Mouse (Mus musculus): ENCODE results near the gene Dzip1l. TPM values are rescaled to one million over a fixed set of nuclear protein-coding genes. Genes with fewer than 3 reads are reported as not detected.

Gene Dzip1l
- under 1 TPM in 1 of 2 experiments, not detected in 1; 0.27 TPM for polyA plus RNA-seq (2017; shearing (Covaris generic))

GRCm38 (mm10) chr9:99629281-99630011 lies at the start of gene Dzip1l:
Dzip1l (plus strand) TSS chr9:99629496.

GRCm38 (mm10) chr9:99612202-99612601 lies 17.1 kb upstream of the Dzip1l start, which contains the start of gene A4gnt:
A4gnt (plus strand) TSS chr9:99612502.

GRCm38 (mm10) chr9:99717134-99717533 lies 87.8 kb downstream of the Dzip1l start, which contains the start of gene Cldn18:
Cldn18 (minus strand) TSS chr9:99717267.

Other genes starting within 250 kb of the Dzip1l start
- gene Mras, start 192.1 kb upstream of the Dzip1l start, polyA plus RNA-seq (2017; shearing (Covaris generic)) = 1 to 10 TPM in 1 of 2 experiments, not detected in 1; 2.0 TPM
- not detected for gene Nme9, start 178.0 kb upstream of the Dzip1l start, polyA plus RNA-seq (2017; shearing (Covaris generic))
- 10 to 100 TPM; 28.7 to 32.3 TPM for gene Armc8, start 60.6 kb upstream of the Dzip1l start, polyA plus RNA-seq (2017; shearing (Covaris generic))
- 10 to 100 TPM; 30.5 to 41.4 TPM for gene Dbr1, start 53.7 kb upstream of the Dzip1l start, polyA plus RNA-seq (2017; shearing (Covaris generic))
- gene A4gnt, start 17.0 kb upstream of the Dzip1l start, polyA plus RNA-seq (2017; shearing (Covaris generic)) = under 1 TPM in 1 of 2 experiments, not detected in 1; 0.27 TPM
- not detected for gene Cldn18, start 87.8 kb downstream of the Dzip1l start, polyA plus RNA-seq (2017; shearing (Covaris generic))
- gene Sox14, start 246.7 kb downstream of the Dzip1l start, polyA plus RNA-seq (2017; shearing (Covaris generic)) = not detected

Measured in activated CD4-positive, CD25-positive, alpha-beta regulatory T cell (primary cell).